Mouse (Mus musculus): ENCODE results near the gene Stxbp5. TPM values are rescaled to one million over a fixed set of nuclear protein-coding genes. Genes with fewer than 3 reads are reported as not detected.

Gene Stxbp5
- polyA plus RNA-seq, 1 experiment = 0.24 TPM

- Histone ChIP-seq H3K4me3 (replicated peaks) (no peak overlapping the region), H3K36me3 (ENCODE audit: control insufficient read depth) (no peaks in the 10 kb centered on the region), H3K4me1 (ENCODE audit: control insufficient read depth) (no peaks in the 10 kb centered on the region), H3K9me3 (ENCODE audit: control insufficient read depth, low read length) (no peaks in the 10 kb centered on the region), H3K27me3 (ENCODE audit: control insufficient read depth) (no peaks in the 10 kb centered on the region)
- no peak for TF ChIP-seq GATA1 (IDR thresholded peaks at IDR 0.05; ENCODE audit: low read length)
- no peak for TF ChIP-seq TAL1 (IDR thresholded peaks at IDR 0.05; ENCODE audit: low read length)
Measured at GRCm38 (mm10) chr10:9866793-9867579, 33.9 kb downstream of the Stxbp5 start.

DNA sequence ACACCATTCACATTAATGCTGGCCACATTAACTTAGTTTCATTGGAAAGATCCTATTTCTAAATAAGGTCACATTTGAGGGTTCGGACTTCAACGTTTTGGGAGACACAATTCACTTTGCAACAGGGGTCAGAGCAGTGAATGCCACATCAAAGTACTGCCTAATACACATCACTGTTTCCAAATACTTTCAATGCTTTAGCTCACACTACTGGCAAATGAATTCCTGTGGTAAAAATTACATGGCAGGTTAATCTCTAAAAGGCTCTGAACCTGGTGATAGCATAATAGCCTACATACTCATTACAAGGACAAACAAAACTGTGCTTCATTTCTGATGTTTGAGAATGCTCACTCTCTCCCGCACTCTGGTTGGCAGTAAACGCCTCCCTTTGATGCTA, 40.9 kb downstream of the Stxbp5 start:
- Histone ChIP-seq H3K27me3 (ENCODE audit: control insufficient read depth) (no peaks in the 10 kb centered on the region; the same call in 1 of the 2 replicates), H3K4me3 (replicated peaks) (no peak overlapping the region), H3K36me3 (ENCODE audit: control insufficient read depth) (peaks cover 14% of the 10 kb centered on the region), H3K9me3 (ENCODE audit: control insufficient read depth, low read length) (peaks cover 5% of the 10 kb centered on the region), H3K4me1 (ENCODE audit: control insufficient read depth) (no peaks in the 10 kb centered on the region)
- TF ChIP-seq TAL1 (IDR thresholded peaks at IDR 0.05; ENCODE audit: low read length) = no peak
- no peak for TF ChIP-seq GATA1 (IDR thresholded peaks at IDR 0.05; ENCODE audit: low read length)

DNA sequence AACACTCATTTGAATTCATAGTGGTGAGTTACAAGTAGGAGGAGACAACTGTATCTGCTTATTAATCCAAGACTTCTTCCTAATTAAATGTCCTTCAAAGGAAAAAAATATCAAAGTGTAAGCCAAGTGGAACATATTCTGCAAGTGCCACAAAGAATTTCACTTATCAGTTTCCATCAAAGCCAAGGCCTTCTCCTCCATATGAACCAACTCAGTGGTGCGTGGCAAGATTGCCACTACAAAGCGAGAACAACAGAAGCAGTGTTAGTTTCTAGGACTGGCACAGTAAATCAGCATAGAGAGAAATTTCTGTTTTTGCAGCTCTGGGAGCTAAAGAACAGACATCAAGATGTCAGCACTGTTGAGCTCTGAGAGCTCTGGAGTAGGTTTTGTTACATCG, 41.4 kb downstream of the Stxbp5 start:
- H3K27me3 ChIP-seq (ENCODE audit: control insufficient read depth) = no peaks in the 10 kb centered on the region; the same call in 1 of the 2 replicates
- peaks cover 10% of the 10 kb centered on the region for H3K9me3 ChIP-seq (ENCODE audit: control insufficient read depth, low read length)
- TF ChIP-seq TAL1 (IDR thresholded peaks at IDR 0.05; ENCODE audit: low read length) (no peak), GATA1 (IDR thresholded peaks at IDR 0.05; ENCODE audit: low read length) (no peak)
- no peak overlapping the region for H3K4me3 ChIP-seq (replicated peaks)
- H3K4me1 ChIP-seq (ENCODE audit: control insufficient read depth) = no peaks in the 10 kb centered on the region
- peaks cover 19% of the 10 kb centered on the region for H3K36me3 ChIP-seq (ENCODE audit: control insufficient read depth)

DNA sequence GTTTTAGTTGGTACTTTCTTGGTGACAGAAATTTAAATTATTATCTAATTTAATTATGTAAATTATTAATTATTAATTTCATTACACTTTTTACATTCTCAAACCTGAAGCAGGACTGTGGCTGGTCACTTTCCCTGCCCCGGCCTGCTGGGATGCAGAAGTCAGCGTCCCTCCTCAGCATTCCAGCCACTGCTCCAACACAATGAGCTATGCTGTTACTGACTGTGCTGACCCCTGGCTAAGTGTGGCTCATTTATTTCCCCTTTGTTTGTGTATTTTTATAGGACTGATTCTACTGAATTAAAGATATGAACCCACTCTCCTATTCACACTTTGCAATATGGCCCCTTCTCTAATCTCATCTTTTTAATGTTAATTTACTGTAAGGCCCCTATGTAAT, 43.0 kb downstream of the Stxbp5 start:
- Histone ChIP-seq H3K9me3 (ENCODE audit: control insufficient read depth, low read length) (peaks cover 26% of the 10 kb centered on the region), H3K27me3 (ENCODE audit: control insufficient read depth) (no peaks in the 10 kb centered on the region; the same call in 1 of the 2 replicates), H3K4me3 (replicated peaks) (no peak overlapping the region), H3K36me3 (ENCODE audit: control insufficient read depth) (peaks cover 31% of the 10 kb centered on the region), H3K4me1 (ENCODE audit: control insufficient read depth) (no peaks in the 10 kb centered on the region)
- TF ChIP-seq GATA1 (IDR thresholded peaks at IDR 0.05; ENCODE audit: low read length) (no peak), TAL1 (IDR thresholded peaks at IDR 0.05; ENCODE audit: low read length) (no peak)

GRCm38 (mm10) chr10:9856792-9857191, 44.1 kb downstream of the Stxbp5 start:
- TF ChIP-seq GATA1 (IDR thresholded peaks at IDR 0.05; ENCODE audit: low read length) (no peak), TAL1 (IDR thresholded peaks at IDR 0.05; ENCODE audit: low read length) (no peak)

GRCm38 (mm10) chr10:9846408-9846807, 54.5 kb downstream of the Stxbp5 start:
- peaks cover 5% of the 10 kb centered on the region for H3K9me3 ChIP-seq (ENCODE audit: control insufficient read depth, low read length)
- no peaks in the 10 kb centered on the region for H3K4me1 ChIP-seq (ENCODE audit: control insufficient read depth)
- H3K4me3 ChIP-seq (replicated peaks) = no peak overlapping the region
- no peak for TF ChIP-seq GATA1 (IDR thresholded peaks at IDR 0.05; ENCODE audit: low read length)
- TF ChIP-seq TAL1 (IDR thresholded peaks at IDR 0.05; ENCODE audit: low read length) = no peak
- peaks cover 7% of the 10 kb centered on the region for H3K36me3 ChIP-seq (ENCODE audit: control insufficient read depth)
- H3K27me3 ChIP-seq (ENCODE audit: control insufficient read depth) = no peaks in the 10 kb centered on the region

More at GRCm38 (mm10) chr10:9856792-9857191, 44.1 kb downstream of the Stxbp5 start:
- H3K36me3 ChIP-seq (ENCODE audit: control insufficient read depth) = peaks cover 31% of the 10 kb centered on the region
- H3K4me3 ChIP-seq (replicated peaks) = no peak overlapping the region
- H3K4me1 ChIP-seq (ENCODE audit: control insufficient read depth) = no peaks in the 10 kb centered on the region
- H3K27me3 ChIP-seq (ENCODE audit: control insufficient read depth) = no peaks in the 10 kb centered on the region; the same call in 1 of the 2 replicates
- peaks cover 27% of the 10 kb centered on the region for H3K9me3 ChIP-seq (ENCODE audit: control insufficient read depth, low read length)

DNA sequence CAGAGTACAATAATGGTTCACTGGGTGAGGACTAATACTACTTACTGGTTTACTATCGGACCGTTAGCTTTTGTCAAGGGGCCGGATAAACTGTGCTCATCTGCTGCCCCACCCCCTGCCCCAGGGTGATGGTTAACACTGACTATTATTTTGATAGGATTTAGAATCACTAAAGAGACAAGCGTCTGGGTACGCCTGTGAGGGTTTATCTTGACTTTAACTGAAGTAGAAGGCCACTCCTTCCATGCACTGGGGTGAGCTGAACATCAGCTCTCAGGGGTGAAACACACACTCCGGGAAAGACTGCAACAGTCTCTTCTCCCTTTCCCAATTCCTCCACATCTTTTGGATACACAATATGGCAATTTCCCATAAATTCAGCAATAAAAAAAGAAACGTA, 61.5 kb downstream of the Stxbp5 start:
- no peaks in the 10 kb centered on the region for H3K9me3 ChIP-seq (ENCODE audit: control insufficient read depth, low read length)
- H3K36me3 ChIP-seq (ENCODE audit: control insufficient read depth) = peaks cover 15% of the 10 kb centered on the region
- H3K4me1 ChIP-seq (ENCODE audit: control insufficient read depth) = no peaks in the 10 kb centered on the region
- no peak overlapping the region for H3K4me3 ChIP-seq (replicated peaks)
- no peak for TF ChIP-seq GATA1 (IDR thresholded peaks at IDR 0.05; ENCODE audit: low read length)
- TF ChIP-seq TAL1 (IDR thresholded peaks at IDR 0.05; ENCODE audit: low read length) = no peak
- no peaks in the 10 kb centered on the region for H3K27me3 ChIP-seq (ENCODE audit: control insufficient read depth)

- Histone ChIP-seq H3K4me1 (ENCODE audit: control insufficient read depth) (no peaks in the 10 kb centered on the region), H3K36me3 (ENCODE audit: control insufficient read depth) (peaks cover 27% of the 10 kb centered on the region)
Measured at GRCm38 (mm10) chr10:9834986-9835385, 65.9 kb downstream of the Stxbp5 start.

DNA sequence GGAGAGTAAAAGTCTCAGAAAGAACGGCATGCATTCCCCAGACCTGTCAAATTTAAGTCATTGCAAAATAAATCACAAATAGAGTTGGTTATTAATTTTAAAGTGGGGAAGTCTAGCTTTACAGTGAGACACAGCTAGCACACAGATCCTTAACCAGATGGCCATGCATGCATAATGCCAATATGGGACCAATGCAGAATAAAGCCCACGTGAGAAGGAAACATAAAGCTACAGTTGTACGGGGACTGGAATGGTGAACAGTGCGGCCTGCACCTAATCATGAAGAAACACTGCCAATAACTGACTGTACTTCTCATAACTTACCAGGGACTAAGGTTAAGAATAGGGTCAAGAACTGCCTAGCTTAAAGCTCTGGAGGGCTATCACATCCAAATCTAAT, 67.9 kb downstream of the Stxbp5 start:
- Histone ChIP-seq H3K27me3 (ENCODE audit: control insufficient read depth) (no peaks in the 10 kb centered on the region), H3K9me3 (ENCODE audit: control insufficient read depth, low read length) (no peaks in the 10 kb centered on the region), H3K4me1 (ENCODE audit: control insufficient read depth) (no peaks in the 10 kb centered on the region), H3K36me3 (ENCODE audit: control insufficient read depth) (peaks cover 24% of the 10 kb centered on the region), H3K4me3 (replicated peaks) (no peak overlapping the region)
- TF ChIP-seq TAL1 (IDR thresholded peaks at IDR 0.05; ENCODE audit: low read length) (no peak), GATA1 (IDR thresholded peaks at IDR 0.05; ENCODE audit: low read length) (no peak)

More at GRCm38 (mm10) chr10:9834986-9835385, 65.9 kb downstream of the Stxbp5 start:
- TF ChIP-seq TAL1 (IDR thresholded peaks at IDR 0.05; ENCODE audit: low read length) = no peak
- no peak for TF ChIP-seq GATA1 (IDR thresholded peaks at IDR 0.05; ENCODE audit: low read length)
- Histone ChIP-seq H3K4me3 (replicated peaks) (no peak overlapping the region), H3K27me3 (ENCODE audit: control insufficient read depth) (no peaks in the 10 kb centered on the region), H3K9me3 (ENCODE audit: control insufficient read depth, low read length) (no peaks in the 10 kb centered on the region)

All from erythroblast, embryonic 14.5 days (primary cell).